Mouse (Mus musculus): ENCODE measurements at regions not wholly inside any gene's neighbourhood (a gene's known extent, or its start where the extent isn't known, plus 50 kb on each side); places are given as distances from the start of the nearest gene placed in this dataset.

- no peak for TF ChIP-seq CTCF (conservative IDR thresholded peaks at IDR 0.05 in 1 of 2, IDR thresholded peaks at IDR 0.05 in 1 of 2; ENCODE audit: low read depth in 2 of 2, low read length in 2 of 2)
- no peak for TF ChIP-seq E2F4 (IDR thresholded peaks at IDR 0.05; ENCODE audit: insufficient replicate concordance, low read depth, low read length)
Measured at GRCm38 (mm10) chr2:167795491-167795890, 105.9 kb upstream of the Tmem189 start.
